Mouse (Mus musculus) left cerebral cortex, adult 18-20 months (tissue): ENCODE measurements at regions not wholly inside any gene's neighbourhood (a gene's known extent, or its start where the extent isn't known, plus 50 kb on each side); places are given as distances from the start of the nearest gene placed in this dataset.

Source experiments
- DNase-seq, 2 experiments: peaks; one replicate each; pipeline ENCODE4 v3.0.0; 2021 to 2022; ENCODE audit warnings: low spot score in 2 of 2, mixed read lengths in 1 of 2

DNA sequence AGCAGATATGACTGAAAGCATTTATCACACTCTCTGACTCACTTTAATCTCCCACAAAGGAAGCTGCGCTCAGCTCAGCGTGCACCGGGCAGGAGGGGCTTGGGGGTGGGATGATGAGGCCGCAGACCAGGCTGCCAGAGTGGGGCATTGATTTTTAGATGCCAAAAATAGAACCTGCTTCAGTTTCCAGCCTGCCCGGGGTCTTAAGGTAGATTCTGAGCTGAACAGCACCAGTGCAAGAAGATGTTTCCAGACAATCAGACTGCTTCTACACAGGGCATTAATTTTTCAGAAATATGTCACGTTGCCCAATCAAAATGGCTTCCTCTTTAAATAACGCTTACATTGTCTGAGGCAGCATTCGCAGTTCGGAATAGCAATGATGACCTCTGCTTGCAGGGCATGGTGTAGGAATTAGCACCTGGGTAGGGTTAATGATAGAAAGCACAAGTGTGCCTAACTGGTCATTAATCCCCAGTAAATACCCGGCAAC lies 2772.7 kb upstream of the 5930422O12Rik start:
- no peak for DNase-seq

DNA sequence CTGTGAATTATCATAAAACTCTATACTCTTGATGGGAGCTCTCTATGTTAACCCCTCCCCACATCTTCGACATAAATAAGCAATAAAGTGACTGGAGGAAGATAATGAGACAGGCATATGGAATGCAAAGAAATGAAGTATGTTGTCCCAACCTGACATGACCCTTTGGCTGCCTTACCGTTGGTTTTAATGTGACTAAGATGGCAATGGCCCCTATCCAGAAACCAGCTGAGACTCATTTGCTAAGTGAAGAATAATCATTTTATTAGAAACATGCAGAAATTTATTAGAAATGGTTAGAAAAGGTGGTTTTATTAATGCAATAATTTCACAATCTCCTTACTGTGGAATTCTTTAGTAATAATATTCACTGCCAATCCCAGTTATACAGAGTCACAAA lies 2767.2 kb upstream of the 5930422O12Rik start:
- DNase-seq, result no peak

DNA sequence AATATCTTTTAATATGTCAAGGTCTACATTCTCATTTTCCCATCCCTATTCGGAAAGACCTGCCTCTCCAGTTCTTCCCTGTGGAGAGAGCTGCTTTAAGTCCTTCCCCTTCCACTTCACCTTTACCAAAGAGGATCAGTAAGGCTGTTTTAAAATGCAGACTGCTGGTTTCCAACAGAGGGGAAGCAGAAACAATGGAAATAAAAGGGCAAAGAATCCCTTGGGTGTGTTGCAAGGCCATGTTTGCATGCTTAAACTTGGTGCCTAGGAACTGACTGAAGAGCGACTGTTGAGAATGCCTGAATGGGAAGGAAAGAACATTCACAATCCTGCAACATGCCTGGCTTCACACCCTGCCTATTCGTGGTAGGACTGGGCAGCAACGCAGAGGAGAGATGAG lies 2759.1 kb upstream of the 5930422O12Rik start:
- no peak for DNase-seq

DNA sequence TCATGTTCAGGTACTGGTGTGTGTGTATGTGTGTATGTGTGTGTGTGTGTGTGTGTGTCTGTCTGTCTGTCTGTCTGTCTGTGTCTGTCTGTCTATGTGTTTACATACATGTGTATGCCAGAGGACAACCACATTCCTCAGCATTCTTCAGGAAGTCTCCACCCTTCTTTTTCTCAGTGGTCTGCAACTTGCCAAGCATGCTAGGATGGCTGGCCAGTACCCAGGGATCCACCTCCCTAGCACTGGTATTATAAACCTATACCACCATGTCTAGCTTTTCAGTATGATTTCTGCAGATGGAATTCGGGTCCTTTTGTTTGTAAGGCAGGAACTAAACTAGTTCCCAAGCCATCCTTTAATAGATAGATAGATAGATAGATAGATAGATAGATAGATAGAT lies 2751.1 kb upstream of the 5930422O12Rik start:
- DNase-seq, result no peak

DNA sequence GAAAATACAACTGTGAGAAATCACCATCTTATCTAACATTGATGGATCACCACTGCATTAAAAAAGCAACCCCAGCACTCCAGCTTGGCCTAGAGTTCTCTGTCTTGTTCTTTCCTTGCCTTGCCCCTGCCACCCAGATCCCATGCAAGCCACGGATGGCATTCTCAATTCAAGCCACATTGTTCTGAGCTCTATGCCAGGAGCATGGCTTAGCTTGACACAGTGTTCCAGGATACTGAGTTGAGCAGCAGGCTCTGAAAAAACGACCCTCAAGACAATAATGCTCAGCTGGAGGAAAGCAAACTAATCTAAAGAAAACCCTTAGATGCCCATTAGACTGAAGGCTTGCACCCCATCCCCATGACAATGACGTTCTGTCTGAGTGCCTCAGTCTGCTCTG lies 2746.3 kb upstream of the 5930422O12Rik start:
- DNase-seq, result no peak

DNA sequence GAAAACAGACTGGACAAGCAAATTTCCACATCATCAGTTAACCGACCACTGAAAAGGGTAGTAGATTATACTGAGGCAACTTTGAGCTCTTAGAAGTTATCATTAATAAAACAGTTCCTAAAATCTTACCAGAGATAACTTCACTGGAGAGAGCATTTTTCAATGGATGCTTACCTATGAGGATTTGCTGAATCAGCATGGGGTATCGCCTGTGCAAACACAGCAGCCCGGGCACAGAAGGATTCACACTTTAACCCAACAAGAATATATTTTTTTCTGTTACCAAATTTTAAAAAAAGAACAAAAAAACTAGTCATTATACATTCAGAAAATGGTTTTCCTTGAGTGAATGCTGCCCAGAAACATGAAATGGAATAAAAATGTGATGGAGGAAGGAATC lies 2742.0 kb upstream of the 5930422O12Rik start:
- DNase-seq, result no peak

DNA sequence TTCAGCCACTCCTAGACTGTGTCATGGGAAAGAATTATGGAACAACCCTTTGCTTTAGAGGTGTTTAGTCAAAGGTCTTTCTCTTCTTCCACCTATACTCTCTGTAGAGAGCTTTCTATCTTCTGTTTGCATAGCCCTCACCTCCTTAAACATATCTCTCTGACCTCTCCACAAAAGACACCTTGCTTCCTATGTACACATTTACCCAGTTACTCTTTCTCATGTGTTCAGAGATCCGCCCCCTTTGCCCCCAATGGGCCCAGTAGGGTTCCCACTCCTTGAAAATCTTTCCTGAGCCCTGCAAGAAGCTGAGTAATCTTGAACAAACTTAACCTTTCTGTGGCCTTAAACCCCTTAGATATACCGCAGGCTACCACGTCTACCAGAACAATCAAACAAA lies 2734.4 kb upstream of the 5930422O12Rik start:
- DNase-seq, result no peak

DNA sequence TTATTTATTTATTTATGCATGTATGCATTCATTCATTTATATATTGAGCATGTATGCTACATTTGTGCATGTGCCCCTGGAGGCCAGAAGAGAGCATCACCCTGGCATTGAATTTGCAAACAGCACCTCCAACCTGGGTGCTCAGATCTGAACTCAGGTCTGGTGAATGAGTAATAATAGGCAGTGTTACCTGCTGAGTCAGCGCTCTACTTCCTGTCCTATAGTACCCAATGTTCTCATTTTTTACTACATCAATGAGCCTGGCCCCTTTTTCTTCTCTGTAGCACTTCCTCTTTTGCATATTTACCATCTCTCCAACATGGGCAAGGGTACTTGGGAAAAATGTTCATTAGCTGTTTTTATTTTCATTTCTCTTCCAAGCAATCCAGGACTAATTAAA lies 2711.9 kb upstream of the 5930422O12Rik start:
- DNase-seq, result no peak

DNA sequence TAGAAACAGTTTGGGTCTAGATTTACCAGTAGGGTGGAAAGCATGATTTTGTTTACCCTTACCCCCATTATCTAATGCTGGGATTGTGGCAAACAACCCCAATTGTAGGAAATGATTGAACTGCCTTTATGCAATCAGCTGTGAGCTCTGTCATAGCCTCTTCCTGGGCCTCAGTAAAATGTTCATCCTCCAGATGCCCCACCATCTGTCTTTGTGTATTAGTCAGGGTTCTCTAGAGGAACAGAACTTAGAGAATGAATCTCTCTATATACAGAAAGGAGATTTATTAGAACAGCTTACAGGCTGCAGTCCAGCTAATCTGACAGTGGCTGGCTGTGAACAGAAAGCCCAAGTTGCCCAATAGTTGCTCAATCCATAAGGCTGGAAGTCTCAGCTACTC lies 2698.1 kb upstream of the 5930422O12Rik start:
- DNase-seq, result peak in 1 of 2 experiments; percentile 3

DNA sequence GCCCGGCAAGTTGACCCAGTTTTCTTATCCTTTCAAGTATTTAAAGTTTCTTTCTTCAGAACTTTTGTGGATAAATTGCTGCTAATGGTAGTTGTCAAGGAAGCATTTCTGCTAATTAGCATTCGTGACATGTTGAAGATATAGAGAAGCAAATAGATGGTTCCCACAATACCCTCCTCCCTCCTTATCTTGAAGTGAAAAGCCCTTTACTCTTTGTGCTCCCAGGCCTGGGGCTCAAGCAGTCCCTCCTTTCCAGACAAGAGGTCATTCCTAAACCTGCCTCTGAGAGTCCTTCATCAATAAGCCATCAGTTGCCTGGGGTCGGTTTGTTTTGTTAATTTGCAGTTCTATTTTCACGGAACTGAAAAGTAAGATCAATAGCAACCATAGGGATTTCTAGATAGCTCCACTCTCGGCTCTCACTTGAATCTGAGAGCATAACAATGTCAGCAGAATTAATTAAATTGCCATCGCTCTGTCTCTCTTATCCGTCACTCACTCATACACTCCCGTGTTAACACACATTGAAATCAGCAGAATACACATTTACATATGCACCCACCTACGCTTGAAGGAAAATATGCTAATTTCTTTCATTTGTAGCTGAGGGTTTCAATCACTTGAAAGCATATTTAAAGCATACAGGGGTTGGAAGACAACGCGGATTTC lies 2695.8 kb upstream of the 5930422O12Rik start:
- no peak for DNase-seq

DNA sequence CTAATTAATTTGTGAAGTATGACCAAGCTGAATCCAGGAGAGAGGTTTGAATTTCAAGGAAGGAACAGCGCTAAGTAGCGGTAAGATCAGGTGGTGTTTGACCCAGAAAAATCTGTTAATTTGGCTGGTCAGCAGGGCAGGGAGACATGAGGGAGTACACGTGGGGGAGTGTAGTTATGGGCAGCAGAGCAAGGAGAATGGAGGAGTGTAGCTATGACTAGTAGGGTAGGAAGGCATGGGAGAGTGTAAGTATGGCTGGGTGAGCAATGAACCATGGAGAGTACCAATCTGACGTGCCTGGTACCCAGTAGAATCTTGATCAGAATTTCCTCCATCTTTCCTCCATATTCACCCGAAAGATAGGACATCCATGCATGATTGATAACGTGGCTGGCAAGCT lies 2695.1 kb upstream of the 5930422O12Rik start:
- no peak for DNase-seq

DNA sequence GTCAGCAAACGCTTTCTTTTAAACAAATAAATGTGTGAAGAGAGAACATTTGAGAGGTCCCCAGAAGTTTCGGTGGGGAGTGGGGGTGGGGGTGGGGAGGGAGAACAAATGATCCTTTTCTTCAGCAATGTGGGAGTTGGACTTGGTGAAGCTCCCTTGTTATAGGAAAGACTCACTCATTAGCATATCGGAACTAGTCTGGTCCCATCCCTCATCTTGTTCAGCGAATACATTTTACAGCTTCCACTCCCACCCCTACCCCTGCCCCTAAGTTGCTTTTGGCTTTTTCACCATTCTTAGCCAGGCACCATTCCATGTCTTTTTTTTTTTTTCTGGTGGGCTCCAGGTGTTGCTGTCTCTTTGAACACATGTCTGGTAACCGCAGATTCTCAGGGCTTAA lies 2693.2 kb upstream of the 5930422O12Rik start:
- no peak for DNase-seq

DNA sequence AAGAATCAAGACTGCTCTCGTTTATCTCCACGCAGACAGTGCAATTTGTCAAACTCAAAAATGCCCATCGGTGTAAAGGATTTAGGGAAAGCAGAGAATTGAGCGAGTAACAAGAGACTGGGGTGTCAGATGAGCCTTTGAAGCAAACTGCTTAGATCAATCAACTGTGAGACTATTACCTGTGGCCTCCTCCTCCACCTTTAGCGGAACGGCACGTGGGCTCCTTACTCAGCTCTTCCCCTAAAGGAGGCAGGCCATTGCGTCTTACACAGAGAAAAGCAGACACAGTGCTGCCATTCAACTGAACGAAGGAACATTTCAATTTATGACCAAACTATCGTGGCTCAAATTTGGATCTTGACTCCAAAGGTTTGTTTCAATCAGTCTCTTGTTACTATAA lies 2692.8 kb upstream of the 5930422O12Rik start:
- no peak for DNase-seq

DNA sequence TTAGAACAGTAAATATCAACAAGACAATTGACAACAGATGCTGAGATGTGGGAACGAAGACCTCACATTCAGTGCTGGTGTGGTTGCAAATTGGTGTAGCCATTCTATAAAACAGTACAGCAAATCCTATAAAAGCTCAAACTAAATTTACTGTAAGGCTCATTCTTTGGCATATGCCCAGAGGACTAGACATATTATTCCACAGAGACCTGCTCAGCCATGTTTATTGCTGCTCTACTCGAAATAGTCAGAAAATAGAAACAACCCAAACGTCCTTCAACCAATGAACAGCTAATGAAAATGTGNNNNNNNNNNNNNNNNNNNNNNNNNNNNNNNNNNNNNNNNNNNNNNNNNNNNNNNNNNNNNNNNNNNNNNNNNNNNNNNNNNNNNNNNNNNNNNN lies 2681.6 kb upstream of the 5930422O12Rik start:
- DNase-seq, result no peak
